In genomic region chr8:22410688-22411281, GRCm38 (mm10) we compare ENCODE assay signal across 8 mouse cellular contexts. TPM values are rescaled to one million over a fixed set of nuclear protein-coding genes. Genes with fewer than 3 reads are reported as not detected.
A peak's percentile ranks its signal among the peaks of the same experiment; 100 is the strongest.
DNase-seq lines count a peak whose midpoint lies in the region; ATAC-seq and TF ChIP-seq lines count a peak whose summit lies in the region.

No protein-coding gene starts in this region.

- in situ Hi-C loops in CH12.LX (cut with MboI; ENCODE audit: low pct_ligation_motif_present, low pct_unique_long_range_greater_than_20kb, low sequenced_read_pairs) = no loop called here

- no peak for TF ChIP-seq EP300 in CH12.LX (IDR thresholded peaks at IDR 0.05; ENCODE audit: low read length)

- peak overlapping the region; percentile 86 for H3K4me2 ChIP-seq in CH12.LX (ENCODE audit: insufficient read depth, low read depth, poor library complexity, severe bottlenecking)
- H3K4me2 ChIP-seq in forebrain, embryonic 16.5 days (ENCODE audit: low read length) = peak overlapping the region; percentile 76

- no peak for TF ChIP-seq POLR2A in CH12.LX (IDR thresholded peaks at IDR 0.05; ENCODE audit: low read depth, low read length)

- H3K79me2 ChIP-seq in CH12.LX (replicated peaks; ENCODE audit: control insufficient read depth, extremely low read depth, insufficient read depth, poor library complexity, severe bottlenecking) = peaks cover 19% of the 10 kb centered on the region

- TF ChIP-seq CTCF in gastrocnemius, adult 2 months (IDR thresholded peaks at IDR 0.05) = no peak
- TF ChIP-seq CTCF in CH12.LX (conservative IDR thresholded peaks at IDR 0.05 in 1 of 2, IDR thresholded peaks at IDR 0.05 in 1 of 2; ENCODE audit: low read depth in 2 of 2, low read length in 2 of 2) = no peak

- 15% methylated on average over 16 of the region's 16 CpGs for WGBS in forebrain, embryonic 16.5 days

- no peaks in the 10 kb centered on the region for H3K9me3 ChIP-seq in CH12.LX (replicated peaks; ENCODE audit: low read length)
- no peaks in the 10 kb centered on the region for H3K9me3 ChIP-seq in forebrain, embryonic 16.5 days (ENCODE audit: control insufficient read depth, low read length)

- H3K9ac ChIP-seq in CH12.LX (ENCODE audit: insufficient read depth, low read depth) = peak overlapping the region; percentile 85
- H3K9ac ChIP-seq in forebrain, embryonic 16.5 days (replicated peaks; ENCODE audit: low read depth, low read length) = peak overlapping the region; percentile 78

- no peak for TF ChIP-seq RAD21 in CH12.LX (IDR thresholded peaks at IDR 0.05; ENCODE audit: low read depth, low read length)

- peak; percentile 10; the same call in 1 of the 2 replicates for ATAC-seq in forebrain, embryonic 16.5 days
- ATAC-seq in megakaryocyte, adult 5-6 weeks (ENCODE audit: poor library complexity, severe bottlenecking) = peak; percentile 71

- peak overlapping the region; percentile 97 for H3K27ac ChIP-seq in gastrocnemius, adult 2 months
- no peak overlapping the region for H3K27ac ChIP-seq in CH12.LX (ENCODE audit: insufficient read depth, low read depth)
- H3K27ac ChIP-seq in forebrain, embryonic 16.5 days (ENCODE audit: low read length) = peak overlapping the region; percentile 12; the same call in 1 of the 2 replicates

- H3K4me1 ChIP-seq in CH12.LX (ENCODE audit: control insufficient read depth in 1 of 2, insufficient read depth in 2 of 2) = peaks cover 0 to 17% of the 10 kb centered on the region in 2 experiments; a peak in 2 of 4 replicates
- H3K4me1 ChIP-seq in forebrain, embryonic 16.5 days (replicated peaks; ENCODE audit: control insufficient read depth, insufficient read depth, low read length) = peaks cover 13% of the 10 kb centered on the region

- dilution Hi-C loops in CH12.LX (cut with MboI; ENCODE audit: extremely low pct_ligation_motif_present, extremely low pct_unique_long_range_greater_than_20kb, low sequenced_read_pairs) = no loop called here

- intact Hi-C loops in gastrocnemius, adult 2 months (cut with DNase I) = loop anchor here (1.0 kb wide), 1 partner anchor 12 kb away; the partner anchor contains the start of gene Slc25a15
- intact Hi-C loops in gastrocnemius, postnatal 14 days (cut with DNase I; ENCODE audit: low total_unique reads) = no loop called here

- H3K27me3 ChIP-seq in CH12.LX (replicated peaks) = no peaks in the 10 kb centered on the region
- no peaks in the 10 kb centered on the region for H3K27me3 ChIP-seq in forebrain, embryonic 16.5 days (replicated peaks; ENCODE audit: control insufficient read depth, insufficient read depth, low read length)

- H3K4me3 ChIP-seq in gastrocnemius, adult 2 months = peak overlapping the region; percentile 87
- peak overlapping the region; percentile 87 to 99 (median 91) for H3K4me3 ChIP-seq in CH12.LX (replicated peaks in 1 of 3; ENCODE audit: low read depth in 2 of 3, low read length in 2 of 3, poor library complexity in 1 of 3)
- peak overlapping the region; percentile 85 for H3K4me3 ChIP-seq in forebrain, embryonic 16.5 days (replicated peaks; ENCODE audit: low read length)

- peaks cover 3 to 12% of the 10 kb centered on the region in 2 experiments for H3K36me3 ChIP-seq in CH12.LX (replicated peaks in 1 of 2; ENCODE audit: control insufficient read depth in 1 of 2, insufficient read depth in 1 of 2, low read length in 1 of 2)
- peaks cover 2% of the 10 kb centered on the region; the same call in 1 of the 2 replicates for H3K36me3 ChIP-seq in forebrain, embryonic 16.5 days (ENCODE audit: control insufficient read depth, insufficient read depth)

- DNase-seq in gastrocnemius, adult 2 months = no peak
- DNase-seq in gastrocnemius, postnatal 14 days = no peak
- no peak for DNase-seq in CH12.LX (ENCODE audit: extremely low read depth)
- DNase-seq in yolk sac, embryonic 10.5 days (ENCODE audit: low spot score) = no peak
- DNase-seq in thymus, postnatal 36 days = no peak
- DNase-seq in cerebellum, postnatal 10 days = no peak

TF ChIP-seq in CH12.LX, 34 proteins besides CTCF, POLR2A, EP300 and RAD21:
- TF ChIP-seq MEF2A (IDR thresholded peaks at IDR 0.05; ENCODE audit: borderline replicate concordance, low read depth, low read length) = no peak

RNA-seq across cellular contexts. Expression of gene Mrps31, which starts 0.4 kb away (rescaled TPM):
- 10 to 100 TPM; 25.7 to 37.8 TPM for total RNA-seq in gastrocnemius, adult 2 months (2021)
- 10 to 100 TPM; 35.9 to 39.3 TPM for total RNA-seq in gastrocnemius, postnatal 14 days (2021)
- 22.0 and 28.2 TPM in 2 replicates for total RNA-seq in CH12.LX (2012; rRNA removed)
- total RNA-seq in CH12.LX (2014; rRNA removed) = 53.7 and 67.4 TPM in 2 replicates
- polyA plus RNA-seq in CH12.LX (2012; ENCODE audit: insufficient read length, low read depth) = 30.0 and 31.1 TPM in 2 replicates
- polyA plus RNA-seq in forebrain, embryonic 16.5 days (2015; fragmentation: Nextera tagmentation; extraction: Ambion mirVana) = 32.5 and 34.1 TPM in 2 replicates
- 12.9 and 15.7 TPM in 2 replicates for total RNA-seq in megakaryocyte, adult 5-6 weeks (2015)
- 14.4 and 15.9 TPM in 2 replicates for total RNA-seq in megakaryocyte, adult 5-6 weeks (2017)

RNA-seq across cellular contexts. Expression of gene Slc25a15, which starts 12.4 kb away (rescaled TPM):
- total RNA-seq in gastrocnemius, adult 2 months (2021) = 10 to 100 TPM; 10.2 to 14.1 TPM
- 10 to 100 TPM; 11.0 to 11.6 TPM for total RNA-seq in gastrocnemius, postnatal 14 days (2021)
- total RNA-seq in CH12.LX (2012; rRNA removed) = 10.3 and 12.1 TPM in 2 replicates
- total RNA-seq in CH12.LX (2014; rRNA removed) = 10.1 and 10.7 TPM in 2 replicates
- polyA plus RNA-seq in CH12.LX (2012; ENCODE audit: insufficient read length, low read depth) = 5.6 and 6.4 TPM in 2 replicates
- 8.7 and 11.2 TPM in 2 replicates for polyA plus RNA-seq in forebrain, embryonic 16.5 days (2015; fragmentation: Nextera tagmentation; extraction: Ambion mirVana)
- total RNA-seq in megakaryocyte, adult 5-6 weeks (2015) = 2.3 and 2.9 TPM in 2 replicates
- total RNA-seq in megakaryocyte, adult 5-6 weeks (2017) = 3.8 and 4.1 TPM in 2 replicates
